Mouse (Mus musculus) myocyte (in vitro differentiated cells): ENCODE measurements around the gene Inca1. TPM values are rescaled to one million over a fixed set of nuclear protein-coding genes. Genes with fewer than 3 reads are reported as not detected.
A peak's percentile ranks its signal among the peaks of the same experiment; 100 is the strongest.

Experiments used
- H3K27me3 ChIP-seq: one replicate; pipeline ENCODE4 v1.6.1; 2011; ENCODE audit not compliant: control insufficient read depth, insufficient read depth, insufficient read length
- H3K36me3 ChIP-seq: one replicate; pipeline ENCODE4 v1.6.1; 2011; ENCODE audit not compliant: control insufficient read depth, insufficient read depth
- H3K4me2 ChIP-seq: one replicate; pipeline ENCODE4 v1.6.1; 2011; ENCODE audit warnings: low read depth, control low read depth
- H3K4me3 ChIP-seq: one replicate; pipeline ENCODE4 v1.5.1; 2011; ENCODE audit warnings: mild to moderate bottlenecking, control low read depth, moderate library complexity
- H3K79me2 ChIP-seq: one replicate; pipeline ENCODE4 v1.6.1; 2011; ENCODE audit not compliant: control insufficient read depth, insufficient read depth
- H3ac ChIP-seq: one replicate; pipeline ENCODE4 v1.6.1; 2011; ENCODE audit not compliant: control insufficient read depth, insufficient read length
- CEBPB ChIP-seq: IDR thresholded peaks from 2 replicates; pipeline ENCODE4 v1.6.1; 2011; ENCODE audit warnings: mild to moderate bottlenecking, moderate library complexity; ENCODE audit not compliant: poor library complexity, insufficient read depth, severe bottlenecking
- E2F4 ChIP-seq: IDR thresholded peaks from one replicate; pipeline ENCODE4 v1.6.1; 2011; ENCODE audit warnings: mild to moderate bottlenecking, control low read depth, moderate library complexity; ENCODE audit not compliant: insufficient read depth
- MAX ChIP-seq: IDR thresholded peaks from one replicate; pipeline ENCODE4 v1.6.1; 2011; ENCODE audit warnings: low read depth, mild to moderate bottlenecking, control low read depth
- MYOD1 ChIP-seq, 3 experiments: IDR thresholded peaks; one replicate each; pipeline ENCODE4 v1.6.1; 2011; ENCODE audit warnings: control low read depth in 2 of 3, low read depth in 2 of 3, mild to moderate bottlenecking in 2 of 3, moderate library complexity in 1 of 3; ENCODE audit not compliant: insufficient read length in 2 of 3, control insufficient read depth in 1 of 3
- MYOG ChIP-seq, 3 experiments: IDR thresholded peaks; one replicate each; pipeline ENCODE4 v1.6.1; 2011; ENCODE audit warnings: control low read depth in 2 of 3, low read depth in 2 of 3, mild to moderate bottlenecking in 2 of 3; ENCODE audit not compliant: insufficient read length in 2 of 3, control insufficient read depth in 1 of 3, insufficient read depth in 1 of 3
- POLR2A ChIP-seq: IDR thresholded peaks from one replicate; pipeline ENCODE4 v1.6.1; 2011; ENCODE audit warnings: low read depth, mild to moderate bottlenecking, control low read depth, moderate library complexity; ENCODE audit not compliant: insufficient read length
- POLR2AphosphoS2 ChIP-seq: IDR thresholded peaks from one replicate; pipeline ENCODE4 v1.6.1; 2011; ENCODE audit warnings: low read depth, control low read depth; ENCODE audit not compliant: insufficient read length
- REST ChIP-seq: IDR thresholded peaks from one replicate; pipeline ENCODE4 v1.6.1; 2011; ENCODE audit warnings: mild to moderate bottlenecking, control low read depth, moderate library complexity; ENCODE audit not compliant: insufficient read depth, insufficient read length
- SRF ChIP-seq: IDR thresholded peaks from one replicate; pipeline ENCODE4 v1.6.1; 2011; ENCODE audit warnings: low read depth; ENCODE audit not compliant: control insufficient read depth, insufficient read length
- TCF12 ChIP-seq: IDR thresholded peaks from one replicate; pipeline ENCODE4 v1.6.1; 2011; ENCODE audit warnings: mild to moderate bottlenecking, control low read depth; ENCODE audit not compliant: poor library complexity, insufficient read depth, severe bottlenecking
- TCF3 ChIP-seq: IDR thresholded peaks from one replicate; pipeline ENCODE4 v1.6.1; 2011; ENCODE audit warnings: low read depth, control low read depth; ENCODE audit not compliant: insufficient read length
- USF1 ChIP-seq: IDR thresholded peaks from one replicate; pipeline ENCODE4 v1.6.1; 2011; ENCODE audit warnings: low read depth, mild to moderate bottlenecking, control low read depth, moderate library complexity
- polyA plus RNA-seq: library from polyadenylated mRNA; unstranded; fragments of >200 nt; fragmentation: generic; extraction: Trizol; gene quantifications from one replicate; pipeline ENCODE4 v1.2.1, GENCODE M21; 2012; ENCODE audit warnings: missing spikeins

Inca1 gene
- polyA plus RNA-seq, 1 experiment = 1.1 TPM

- H3K4me3 ChIP-seq = peak within 1 kb of the TSS; percentile 68
- H3K36me3 ChIP-seq = no peaks in the 10 kb centered on the region
- TF ChIP-seq REST (no peak), USF1 (no peak), TCF12 (no peak), POLR2AphosphoS2 (peak; percentile 75), POLR2A (peak; percentile 82), SRF (peak; percentile 94), TCF3 (no peak), MAX (no peak)
- peak within 1 kb of the TSS; percentile 53 for H3ac ChIP-seq
- no peaks in the 10 kb centered on the region for H3K27me3 ChIP-seq
- no peaks in the 10 kb centered on the region for H3K79me2 ChIP-seq
- H3K4me2 ChIP-seq = peak within 1 kb of the TSS; percentile 94
Measured at GRCm38 (mm10) chr11:70687601-70688199, 12.3 kb downstream of the Inca1 start, which contains the start of gene Camta2. TSS of gene Camta2 (minus strand) at chr11:70688105.

DNA sequence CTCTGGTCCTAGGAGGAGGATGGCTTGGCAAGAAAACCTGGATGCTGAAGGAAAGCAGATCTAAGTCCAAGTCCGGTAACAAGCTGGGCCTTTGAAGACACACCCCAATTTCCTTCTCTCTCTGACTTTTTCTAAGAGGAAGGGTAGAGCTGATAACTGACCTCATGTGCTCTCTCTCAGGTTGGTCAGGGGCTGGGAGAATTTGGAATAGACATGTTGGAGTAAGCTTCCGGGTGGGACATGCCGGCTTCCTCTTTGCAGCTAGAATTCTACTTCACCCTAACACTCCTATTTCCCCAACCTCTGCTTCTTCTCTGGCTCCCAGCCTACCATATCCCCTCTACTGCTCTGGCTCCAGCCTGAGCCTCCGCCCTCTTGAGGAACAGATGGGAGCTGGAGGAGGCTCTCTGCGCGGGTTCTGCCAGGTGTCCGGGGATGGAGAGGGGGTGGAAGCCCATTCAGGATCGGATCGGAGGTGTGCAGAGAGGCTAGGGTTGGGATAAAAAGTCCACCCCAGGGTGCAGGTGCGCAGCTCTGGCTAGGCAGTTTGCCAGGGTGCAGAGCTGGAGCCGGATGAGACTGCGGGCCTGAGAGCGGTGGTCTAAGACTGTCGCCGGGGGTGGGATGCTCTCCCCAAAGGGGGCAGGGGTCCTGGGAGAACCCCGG, 12.9 kb downstream of the Inca1 start:
- H3K27me3 ChIP-seq = no peaks in the 10 kb centered on the region
- peak overlapping the region; percentile 68 for H3K4me3 ChIP-seq
- no peak for TF ChIP-seq SRF
- TF ChIP-seq USF1 = no peak
- no peak for TF ChIP-seq MYOG (IDR thresholded peaks at IDR 0.05; ENCODE audit: control insufficient read depth in 1 of 3, insufficient read depth in 1 of 3, insufficient read length in 2 of 3, low read depth in 2 of 3)
- TF ChIP-seq TCF3 = no peak
- no peak for TF ChIP-seq MYOD1 (IDR thresholded peaks at IDR 0.05; ENCODE audit: control insufficient read depth in 1 of 3, insufficient read length in 2 of 3, low read depth in 2 of 3)
- no peak for TF ChIP-seq CEBPB
- TF ChIP-seq TCF12 = no peak
- no peak for TF ChIP-seq POLR2A
- TF ChIP-seq MAX = no peak
- no peak for TF ChIP-seq POLR2AphosphoS2
- no peak for TF ChIP-seq REST
- no peak for TF ChIP-seq E2F4
- H3K79me2 ChIP-seq = no peaks in the 10 kb centered on the region
- H3ac ChIP-seq = peak overlapping the region; percentile 53
- H3K36me3 ChIP-seq = no peaks in the 10 kb centered on the region
- H3K4me2 ChIP-seq = peak overlapping the region; percentile 94

DNA sequence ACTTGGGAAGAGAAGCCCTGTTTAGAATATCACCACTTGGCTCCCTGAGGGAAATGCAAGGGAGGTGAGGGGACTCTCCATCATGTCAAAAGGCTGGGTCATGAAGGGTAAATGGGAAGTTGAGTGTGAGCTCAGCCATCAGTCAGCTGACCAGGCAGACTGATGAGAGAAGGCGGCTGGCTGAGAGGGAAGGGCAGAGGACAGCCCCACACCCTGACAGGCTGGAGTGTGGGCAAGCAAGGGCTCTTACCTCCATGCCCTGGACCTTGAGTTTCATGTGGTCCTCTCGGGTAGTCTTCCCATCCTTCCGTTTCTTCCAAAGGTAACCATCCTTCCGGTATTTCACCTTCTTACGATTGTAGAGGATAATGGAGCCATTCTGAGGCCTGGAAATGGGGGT, 16.3 kb downstream of the Inca1 start:
- no peak overlapping the region for H3K4me3 ChIP-seq
- H3ac ChIP-seq = no peak overlapping the region
- TF ChIP-seq E2F4 (no peak), POLR2A (no peak), MYOD1 (IDR thresholded peaks at IDR 0.05; ENCODE audit: control insufficient read depth in 1 of 3, insufficient read length in 2 of 3, low read depth in 2 of 3) (no peak)
- H3K27me3 ChIP-seq = no peaks in the 10 kb centered on the region
- no peak overlapping the region for H3K4me2 ChIP-seq
- peaks cover 7% of the 10 kb centered on the region for H3K36me3 ChIP-seq
- H3K79me2 ChIP-seq = no peaks in the 10 kb centered on the region

GRCm38 (mm10) chr11:70681897-70682581, 17.9 kb downstream of the Inca1 start:
- H3K4me3 ChIP-seq = no peak overlapping the region
- no peaks in the 10 kb centered on the region for H3K79me2 ChIP-seq
- H3ac ChIP-seq = no peak overlapping the region
- H3K27me3 ChIP-seq = no peaks in the 10 kb centered on the region
- H3K4me2 ChIP-seq = no peak overlapping the region
- no peak for TF ChIP-seq MYOG (IDR thresholded peaks at IDR 0.05; ENCODE audit: control insufficient read depth in 1 of 3, insufficient read depth in 1 of 3, insufficient read length in 2 of 3, low read depth in 2 of 3)
- no peak for TF ChIP-seq MAX
- TF ChIP-seq SRF = no peak
- no peak for TF ChIP-seq POLR2A
- no peak for TF ChIP-seq USF1
- no peak for TF ChIP-seq MYOD1 (IDR thresholded peaks at IDR 0.05; ENCODE audit: control insufficient read depth in 1 of 3, insufficient read length in 2 of 3, low read depth in 2 of 3)
- TF ChIP-seq CEBPB = no peak
- no peak for TF ChIP-seq TCF12
- no peak for TF ChIP-seq E2F4
- no peak for TF ChIP-seq POLR2AphosphoS2
- no peak for TF ChIP-seq REST
- no peak for TF ChIP-seq TCF3
- peaks cover 9% of the 10 kb centered on the region for H3K36me3 ChIP-seq

DNA sequence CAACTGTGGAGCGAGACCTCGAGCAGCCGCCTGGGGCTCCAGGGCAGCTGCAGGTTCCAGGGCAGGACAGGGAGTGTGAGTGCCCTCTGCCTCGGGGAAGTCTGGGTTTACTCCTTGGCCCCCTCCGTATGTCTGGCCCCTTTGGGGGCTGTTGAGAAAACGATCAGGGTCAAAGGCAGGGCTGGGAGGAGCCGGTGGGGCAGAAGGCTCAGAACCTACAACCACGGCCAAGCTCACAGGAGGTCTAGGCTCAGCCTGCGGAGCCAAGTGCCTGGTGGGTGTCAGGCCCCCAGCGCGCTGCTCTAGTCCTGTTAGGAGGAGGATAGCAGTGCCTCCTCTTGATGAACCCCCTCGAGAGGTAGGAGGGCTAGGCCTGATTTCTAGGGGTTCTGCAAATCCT, 18.8 kb downstream of the Inca1 start:
- TF ChIP-seq CEBPB = no peak
- TF ChIP-seq TCF3 = no peak
- no peak for TF ChIP-seq POLR2A
- no peak for TF ChIP-seq E2F4
- TF ChIP-seq USF1 = no peak
- no peak for TF ChIP-seq MAX
- TF ChIP-seq MYOD1 (IDR thresholded peaks at IDR 0.05; ENCODE audit: control insufficient read depth in 1 of 3, insufficient read length in 2 of 3, low read depth in 2 of 3) = no peak
- TF ChIP-seq POLR2AphosphoS2 = no peak
- TF ChIP-seq SRF = no peak
- TF ChIP-seq TCF12 = no peak
- TF ChIP-seq MYOG (IDR thresholded peaks at IDR 0.05; ENCODE audit: control insufficient read depth in 1 of 3, insufficient read depth in 1 of 3, insufficient read length in 2 of 3, low read depth in 2 of 3) = no peak
- no peak for TF ChIP-seq REST
- Histone ChIP-seq H3K79me2 (no peaks in the 10 kb centered on the region), H3K27me3 (no peaks in the 10 kb centered on the region), H3K36me3 (peaks cover 9% of the 10 kb centered on the region), H3K4me2 (no peak overlapping the region), H3ac (no peak overlapping the region), H3K4me3 (no peak overlapping the region)
